Mouse (Mus musculus) CH12.LX (cell line): Measurements from ENCODE around the gene Smdt1.
"Not testable (repeated sequence)": the region's sequence is repeated elsewhere in the genome, so short reads cannot be mapped to it uniquely, and the experiment has no call there.

ENCODE experiments used
- POLR2A ChIP-seq: IDR thresholded peaks from 2 replicates; pipeline ENCODE4 v1.6.1; 2011; ENCODE audit warnings: low read depth, mild to moderate bottlenecking, improper control_type of control experiment, low read length
- POLR2AphosphoS2 ChIP-seq: IDR thresholded peaks from 2 replicates; pipeline ENCODE4 v1.6.1; 2011; ENCODE audit warnings: low read depth, low read length, improper control_type of control experiment
- ZC3H11A ChIP-seq: IDR thresholded peaks from 2 replicates; pipeline ENCODE4 v1.6.1; 2012; ENCODE audit warnings: low read depth, mild to moderate bottlenecking, inconsistent platforms, low read length, improper control_type of control experiment
- ZMIZ1 ChIP-seq: IDR thresholded peaks from 2 replicates; pipeline ENCODE4 v1.6.1; 2012; ENCODE audit warnings: low read depth, mild to moderate bottlenecking, inconsistent platforms, low read length, improper control_type of control experiment

DNA sequence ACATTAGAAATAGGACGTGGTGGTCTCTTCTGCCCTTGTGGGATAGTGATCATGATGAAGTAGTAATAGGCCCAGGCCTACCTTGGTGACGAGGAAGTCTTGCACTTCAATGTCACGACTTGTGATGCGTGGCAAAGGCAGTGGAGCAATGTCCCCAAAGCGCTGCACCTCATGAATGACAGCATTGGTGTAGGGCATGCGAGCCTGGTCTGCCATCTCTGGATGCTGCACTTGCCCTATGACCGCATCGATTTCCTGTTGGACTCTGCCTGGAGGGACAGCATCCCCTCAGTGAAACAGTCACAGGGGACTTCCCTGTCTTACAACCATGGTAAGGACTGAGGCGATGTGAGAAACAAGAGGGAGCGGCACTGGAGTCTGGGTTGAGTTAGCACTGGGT is 51.2 kb downstream of the Smdt1 start:
- not testable (repeated sequence) for TF ChIP-seq ZMIZ1, ZC3H11A, POLR2AphosphoS2, POLR2A
